Mouse (Mus musculus) heart, embryonic 13.5 days (tissue): ENCODE results near the gene Map3k12. TPM values are rescaled to one million over a fixed set of nuclear protein-coding genes. Genes with fewer than 3 reads are reported as not detected.

Experiments used
- ATAC-seq: fragments of 200-750 bp; cut with Nextera tagmentation; 2 replicates; pipeline ENCODE4 v1.8.0; 2017; ENCODE audit warnings: moderate TSS enrichment; ENCODE audit not compliant: insufficient number of reproducible peaks, low FRiP score, low TSS enrichment; ENCODE audit errors: extremely low read depth
- H3K27ac ChIP-seq: fragments of 300-500 bp; sonication (generic); replicated peaks from 2 replicates; pipeline ENCODE4 v1.5.1; 2015; ENCODE audit warnings: moderate library complexity, mild to moderate bottlenecking, inconsistent platforms
- H3K27me3 ChIP-seq: fragments of 300-500 bp; sonication (generic); replicated peaks from 2 replicates; pipeline ENCODE4 v1.6.1; 2015; ENCODE audit warnings: mild to moderate bottlenecking, inconsistent platforms
- H3K36me3 ChIP-seq: fragments of 300-500 bp; sonication (generic); 2 replicates; pipeline ENCODE4 v1.6.1; 2015; ENCODE audit warnings: mild to moderate bottlenecking, inconsistent platforms
- H3K4me1 ChIP-seq: fragments of 300-500 bp; sonication (generic); 2 replicates; pipeline ENCODE4 v1.6.1; 2015; ENCODE audit warnings: inconsistent platforms
- H3K4me2 ChIP-seq: fragments of 300-500 bp; sonication (generic); 2 replicates; pipeline ENCODE4 v1.6.1; 2015; ENCODE audit warnings: inconsistent platforms, mild to moderate bottlenecking, moderate library complexity
- H3K4me3 ChIP-seq: fragments of 300-500 bp; sonication (generic); 2 replicates; pipeline ENCODE4 v1.5.1; 2015; ENCODE audit warnings: moderate library complexity, mild to moderate bottlenecking, inconsistent platforms
- H3K9ac ChIP-seq: fragments of 300-500 bp; sonication (generic); 2 replicates; pipeline ENCODE4 v1.6.1; 2015; ENCODE audit warnings: inconsistent platforms, mild to moderate bottlenecking, moderate library complexity
- H3K9me3 ChIP-seq: fragments of 300-500 bp; sonication (generic); 2 replicates; pipeline ENCODE4 v1.6.1; 2016; ENCODE audit warnings: inconsistent platforms
- WGBS: fragments of 180-500 bp; shearing (Covaris S2); methylation state at CpG from one replicate; pipeline ENCODE4 v1.1.7; 2015; ENCODE audit warnings: mixed read lengths; 5-methylcytosine and 5-hydroxymethylcytosine counted together
- polyA plus RNA-seq: library from polyadenylated mRNA; unstranded; fragments of >200 nt; fragmentation: Nextera tagmentation; extraction: Ambion mirVana; gene quantifications from 2 replicates; pipeline ENCODE4 v1.2.1, GENCODE M21; 2015

Gene Map3k12
- polyA plus RNA-seq, 1 experiment from 2014 or later = 10.8 TPM

- under 1% methylated on average over 19 of the region's 19 CpGs for WGBS
- H3K4me1 ChIP-seq = peaks cover 26% of the 10 kb centered on the region
- peak within 1 kb of the TSS; percentile 57 for H3K4me3 ChIP-seq
- peaks cover 22% of the 10 kb centered on the region for H3K36me3 ChIP-seq
- no peaks in the 10 kb centered on the region for H3K27me3 ChIP-seq
- peak within 1 kb of the TSS; percentile 68 for H3K4me2 ChIP-seq
- peak within 1 kb of the TSS; percentile 79 for H3K9ac ChIP-seq
- ATAC-seq = peak; percentile 62
- peak within 1 kb of the TSS; percentile 68 for H3K27ac ChIP-seq
- H3K9me3 ChIP-seq = no peaks in the 10 kb centered on the region
Observed at GRCm38 (mm10) chr15:102458904-102459317, 58.0 kb downstream of the Map3k12 start, which contains the start of gene Prr13. Gene Prr13 (plus strand): TSS chr15:102459028.

GRCm38 (mm10) chr15:102458050-102458736 is 58.7 kb downstream of the Map3k12 start:
- Histone ChIP-seq H3K36me3 (peaks cover 14% of the 10 kb centered on the region), H3K4me1 (peaks cover 26% of the 10 kb centered on the region), H3K27ac (peak overlapping the region; percentile 68), H3K9ac (peak overlapping the region; percentile 79; the same call in 1 of the 2 replicates), H3K4me3 (peak overlapping the region; percentile 57), H3K4me2 (peak overlapping the region; percentile 68), H3K27me3 (no peaks in the 10 kb centered on the region), H3K9me3 (no peaks in the 10 kb centered on the region)
- 58% methylated on average over 5 of the region's 5 CpGs for WGBS
- ATAC-seq = no peak

GRCm38 (mm10) chr15:102455993-102456392 is 60.9 kb downstream of the Map3k12 start:
- H3K27ac ChIP-seq = no peak overlapping the region
- no peaks in the 10 kb centered on the region for H3K9me3 ChIP-seq
- H3K36me3 ChIP-seq = 0 out of 2 replicates have a peak, but pooled peaks cover under 1% of the 10 kb centered on the region
- no peak overlapping the region for H3K4me3 ChIP-seq
- H3K9ac ChIP-seq = no peak overlapping the region
- no peaks in the 10 kb centered on the region for H3K27me3 ChIP-seq
- 36% methylated on average over 6 of the region's 6 CpGs for WGBS
- peaks cover 22% of the 10 kb centered on the region for H3K4me1 ChIP-seq
- ATAC-seq = no peak
- H3K4me2 ChIP-seq = no peak overlapping the region

DNA sequence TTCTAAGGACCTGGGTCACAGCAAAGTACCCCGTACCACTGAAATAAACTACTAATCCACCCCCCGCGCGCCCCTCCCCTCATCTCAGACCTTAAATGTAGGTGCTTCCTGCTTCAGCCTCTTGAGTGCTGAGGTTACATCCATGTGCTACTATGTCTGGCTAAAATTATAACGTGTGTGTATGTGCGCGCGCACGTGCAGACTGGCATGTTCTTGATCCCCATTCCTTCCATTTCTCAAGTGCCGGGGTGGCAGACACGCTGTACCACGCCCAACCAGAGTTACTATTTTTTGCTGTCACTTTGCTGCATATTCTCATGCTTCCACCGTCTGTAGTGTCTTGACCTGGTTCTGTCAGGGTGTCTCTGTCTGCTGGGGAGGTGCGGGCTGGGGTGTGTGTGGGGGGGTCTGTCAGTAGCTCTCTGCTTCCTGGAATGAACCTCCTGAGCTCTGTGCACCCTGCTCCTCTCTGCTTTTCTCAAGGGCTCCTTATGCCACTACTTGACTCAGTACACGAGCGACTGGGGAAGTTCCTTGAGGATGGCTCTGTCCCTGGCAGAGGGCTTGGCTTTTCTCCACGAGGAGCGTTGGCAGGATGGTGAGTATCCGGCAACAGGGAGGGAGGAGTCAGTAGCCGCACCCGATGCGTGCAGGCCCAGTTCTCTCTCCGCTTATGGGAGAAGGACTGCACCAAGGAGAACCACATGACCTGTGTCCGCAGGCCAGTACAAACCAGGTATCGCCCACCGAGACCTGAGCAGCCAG is 65.0 kb downstream of the Map3k12 start:
- Histone ChIP-seq H3K9me3 (no peaks in the 10 kb centered on the region), H3K27ac (no peak overlapping the region), H3K4me3 (no peak overlapping the region), H3K9ac (no peak overlapping the region), H3K4me1 (no peaks in the 10 kb centered on the region), H3K27me3 (no peaks in the 10 kb centered on the region), H3K4me2 (no peak overlapping the region), H3K36me3 (no peaks in the 10 kb centered on the region)
- no peak for ATAC-seq
- WGBS = 74% methylated on average over 26 of the region's 26 CpGs

DNA sequence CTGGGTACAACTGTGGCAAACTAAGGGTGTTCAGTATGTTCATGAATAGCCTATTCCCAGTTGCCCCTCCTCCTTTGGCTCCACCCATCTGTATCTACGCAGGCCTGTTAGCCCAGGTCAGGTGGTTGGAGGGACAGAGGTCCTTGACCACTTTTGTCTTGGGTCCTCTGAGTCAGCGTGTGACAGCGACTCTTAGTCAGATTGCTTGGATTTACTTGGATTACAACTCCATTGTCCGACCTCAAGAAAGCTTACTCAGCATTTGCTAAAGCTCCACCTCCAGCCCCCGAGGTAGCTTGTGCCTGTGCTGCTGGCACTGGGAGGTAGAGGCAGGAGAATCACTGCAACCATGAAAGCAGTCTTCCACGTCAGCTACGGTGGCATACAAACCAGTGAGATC is 65.9 kb downstream of the Map3k12 start:
- H3K4me3 ChIP-seq = no peak overlapping the region
- H3K4me1 ChIP-seq = peaks cover 7% of the 10 kb centered on the region
- no peaks in the 10 kb centered on the region for H3K9me3 ChIP-seq
- H3K4me2 ChIP-seq = no peak overlapping the region
- H3K9ac ChIP-seq = no peak overlapping the region
- 30% methylated on average over 7 of the region's 7 CpGs for WGBS
- no peaks in the 10 kb centered on the region for H3K36me3 ChIP-seq
- no peak overlapping the region for H3K27ac ChIP-seq
- no peak for ATAC-seq
- H3K27me3 ChIP-seq = no peaks in the 10 kb centered on the region

DNA sequence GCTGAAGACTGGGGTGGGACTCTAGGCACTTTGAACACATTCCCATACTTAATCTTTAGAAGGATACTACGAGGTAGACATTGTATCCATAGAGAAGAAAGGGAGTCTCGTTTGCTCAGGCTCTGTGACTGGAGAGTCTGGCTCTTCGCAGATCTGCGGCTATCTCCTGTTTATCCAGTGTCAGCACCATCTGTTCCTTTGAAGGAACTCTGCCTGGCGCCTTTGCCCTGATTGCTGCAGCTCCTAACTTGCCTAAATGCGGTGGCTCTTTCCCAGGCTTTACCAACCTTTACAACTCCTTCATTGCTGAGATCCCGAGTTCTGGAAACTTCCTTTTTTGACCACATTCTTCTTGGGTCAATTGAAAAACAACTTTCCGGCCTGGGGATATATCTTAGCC is 67.5 kb downstream of the Map3k12 start:
- Histone ChIP-seq H3K27me3 (no peaks in the 10 kb centered on the region), H3K4me1 (peaks cover 7% of the 10 kb centered on the region), H3K4me3 (no peak overlapping the region), H3K9me3 (no peaks in the 10 kb centered on the region), H3K27ac (no peak overlapping the region), H3K4me2 (no peak overlapping the region), H3K36me3 (no peaks in the 10 kb centered on the region), H3K9ac (no peak overlapping the region)
- WGBS = 35% methylated on average over 8 of the region's 8 CpGs
- no peak for ATAC-seq

Other genes with a start within 250 kb of the Map3k12 start
- not detected in 2 replicates for gene Gm9918, start 246.5 kb downstream of the Map3k12 start, polyA plus RNA-seq
- 46.1 and 46.7 TPM in 2 replicates for gene Mfsd5, start 237.6 kb downstream of the Map3k12 start, polyA plus RNA-seq
- 18.9 and 19.3 TPM in 2 replicates for gene Espl1, start 220.8 kb downstream of the Map3k12 start, polyA plus RNA-seq
- 310 and 347 TPM in 2 replicates for gene Pfdn5, start 190.9 kb downstream of the Map3k12 start, polyA plus RNA-seq
- 60.0 and 65.0 TPM in 2 replicates for gene Myg1, start 185.4 kb downstream of the Map3k12 start, polyA plus RNA-seq
- 54.0 and 58.1 TPM in 2 replicates for gene Aaas, start 166.3 kb downstream of the Map3k12 start, polyA plus RNA-seq
- gene Sp7, start 149.9 kb downstream of the Map3k12 start, polyA plus RNA-seq = 0.16 and 0.19 TPM in 2 replicates
- gene Sp1, start 110.9 kb downstream of the Map3k12 start, polyA plus RNA-seq = 4.3 and 4.6 TPM in 2 replicates
- 0.82 and 1.4 TPM in 2 replicates for gene Amhr2, start 71.7 kb downstream of the Map3k12 start, polyA plus RNA-seq
- gene Prr13, start 58.0 kb downstream of the Map3k12 start, polyA plus RNA-seq = 93.9 and 102 TPM in 2 replicates
- gene Pcbp2, start 46.5 kb downstream of the Map3k12 start, polyA plus RNA-seq = 141 and 142 TPM in 2 replicates
- 4.2 TPM in 1 of 2 replicates, not detected in the other for gene Gm10337, start 13.3 kb downstream of the Map3k12 start, polyA plus RNA-seq
- gene Tarbp2, start 1.1 kb upstream of the Map3k12 start, polyA plus RNA-seq = 94.6 and 103 TPM in 2 replicates
- gene Npff, start 7.9 kb upstream of the Map3k12 start, polyA plus RNA-seq = 1.0 and 2.3 TPM in 2 replicates
- gene Gm28047, start 108.0 kb upstream of the Map3k12 start, polyA plus RNA-seq = 0.41 TPM in 1 of 2 replicates, not detected in the other
- 25.1 and 30.0 TPM in 2 replicates for gene Atf7, start 108.4 kb upstream of the Map3k12 start, polyA plus RNA-seq
- gene Atp5g2, start 155.3 kb upstream of the Map3k12 start, polyA plus RNA-seq = 72.3 and 73.9 TPM in 2 replicates
- 50.8 and 54.6 TPM in 2 replicates for gene Calcoco1, start 205.1 kb upstream of the Map3k12 start, polyA plus RNA-seq